Mouse (Mus musculus) embryonic fibroblast, embryonic 13.5 days (primary cell): ENCODE results near the gene B230104I21Rik. TPM values are rescaled to one million over a fixed set of nuclear protein-coding genes. Genes with fewer than 3 reads are reported as not detected.

ENCODE experiments used
- H3K27ac ChIP-seq: 2 replicates; pipeline ENCODE4 v1.5.1; 2012; ENCODE audit warnings: low read length, control low read depth, inconsistent platforms; ENCODE audit not compliant: insufficient read depth
- H3K4me1 ChIP-seq: 2 replicates; pipeline ENCODE4 v1.6.1; 2011; ENCODE audit warnings: low read length; ENCODE audit not compliant: control insufficient read depth, insufficient read depth
- H3K4me3 ChIP-seq: 2 replicates; pipeline ENCODE4 v1.5.1; 2011; ENCODE audit warnings: mild to moderate bottlenecking, control low read depth, low read length; ENCODE audit not compliant: insufficient read depth
- CTCF ChIP-seq: IDR thresholded peaks from 2 replicates; pipeline ENCODE4 v1.5.1; 2011; ENCODE audit warnings: mild to moderate bottlenecking, control low read depth, low read length, moderate library complexity, borderline replicate concordance; ENCODE audit not compliant: insufficient read depth
- POLR2A ChIP-seq: IDR thresholded peaks from 2 replicates; pipeline ENCODE4 v1.6.1; 2011; ENCODE audit warnings: low read depth, mild to moderate bottlenecking, control low read depth, low read length, moderate library complexity
- polyA plus RNA-seq: library from polyadenylated mRNA; stranded (reverse); fragments of >200 nt; gene quantifications from 2 replicates; pipeline ENCODE4 v1.2.4, GENCODE M21; 2011; ENCODE audit warnings: low read depth; ENCODE audit not compliant: missing spikeins, insufficient read length

B230104I21Rik gene
- polyA plus RNA-seq, 1 experiment, result not detected

DNA sequence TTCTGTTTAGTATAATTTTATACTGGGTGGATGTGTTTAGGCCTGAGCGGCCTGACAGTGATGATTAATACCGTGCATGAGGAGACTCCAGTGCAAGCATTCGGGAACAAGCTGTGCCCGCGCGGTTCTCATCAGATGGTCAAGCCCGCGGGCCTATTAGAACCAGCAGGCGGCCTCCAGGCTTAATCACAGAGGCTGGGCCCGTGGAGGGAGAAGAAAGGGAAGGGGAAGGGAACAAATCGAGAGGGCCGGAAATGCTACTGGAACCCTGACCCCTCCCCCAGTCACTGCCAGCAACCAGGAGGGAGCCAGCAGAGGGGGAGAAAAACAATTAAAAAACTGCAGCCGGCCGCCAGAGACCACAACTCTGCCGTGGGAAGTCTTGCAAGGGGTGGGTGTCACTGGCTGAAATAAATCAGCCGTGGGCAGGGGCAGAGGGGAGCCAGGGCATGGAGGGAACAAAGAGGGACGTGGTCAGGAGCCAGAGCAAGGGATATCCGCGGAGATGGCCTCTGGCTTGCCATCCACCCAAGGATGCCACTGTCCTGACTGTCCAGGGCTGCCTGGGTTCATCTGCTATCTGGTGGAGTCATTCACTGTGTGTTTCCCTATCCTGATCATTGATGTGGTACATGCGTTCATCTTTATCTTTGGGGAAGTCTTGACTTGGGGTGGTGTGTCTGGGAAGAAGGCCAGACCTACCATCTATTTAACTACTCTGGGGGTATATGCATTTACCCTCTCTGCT is 54.6 kb downstream of the B230104I21Rik start:
- H3K4me1 ChIP-seq, result no peaks in the 10 kb centered on the region; the same call in 1 of the 2 replicates
- no peak for TF ChIP-seq POLR2A
- no peak for TF ChIP-seq CTCF
- no peak overlapping the region for H3K27ac ChIP-seq
- no peak overlapping the region for H3K4me3 ChIP-seq

DNA sequence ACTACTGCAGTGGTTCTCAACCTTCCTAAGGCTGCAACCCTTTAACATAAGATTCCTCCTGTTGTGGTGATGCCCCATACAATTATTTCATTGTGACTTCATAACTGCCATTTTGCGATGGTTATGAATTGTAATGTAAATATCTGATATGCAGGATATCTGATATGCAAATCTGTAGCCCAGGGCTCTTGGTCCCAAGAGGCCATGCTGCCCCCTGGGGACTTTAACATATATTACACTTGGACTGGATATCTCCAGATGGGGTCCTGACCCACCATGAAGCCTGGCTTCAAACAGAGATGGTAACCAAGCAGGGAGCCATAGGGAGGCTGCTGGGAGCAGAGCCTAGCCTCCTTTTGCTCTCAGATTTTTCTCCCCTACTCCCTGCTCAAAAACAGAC is 56.7 kb downstream of the B230104I21Rik start:
- TF ChIP-seq CTCF, result no peak
- H3K4me1 ChIP-seq, result no peaks in the 10 kb centered on the region
- no peak overlapping the region for H3K4me3 ChIP-seq
- no peak overlapping the region for H3K27ac ChIP-seq

DNA sequence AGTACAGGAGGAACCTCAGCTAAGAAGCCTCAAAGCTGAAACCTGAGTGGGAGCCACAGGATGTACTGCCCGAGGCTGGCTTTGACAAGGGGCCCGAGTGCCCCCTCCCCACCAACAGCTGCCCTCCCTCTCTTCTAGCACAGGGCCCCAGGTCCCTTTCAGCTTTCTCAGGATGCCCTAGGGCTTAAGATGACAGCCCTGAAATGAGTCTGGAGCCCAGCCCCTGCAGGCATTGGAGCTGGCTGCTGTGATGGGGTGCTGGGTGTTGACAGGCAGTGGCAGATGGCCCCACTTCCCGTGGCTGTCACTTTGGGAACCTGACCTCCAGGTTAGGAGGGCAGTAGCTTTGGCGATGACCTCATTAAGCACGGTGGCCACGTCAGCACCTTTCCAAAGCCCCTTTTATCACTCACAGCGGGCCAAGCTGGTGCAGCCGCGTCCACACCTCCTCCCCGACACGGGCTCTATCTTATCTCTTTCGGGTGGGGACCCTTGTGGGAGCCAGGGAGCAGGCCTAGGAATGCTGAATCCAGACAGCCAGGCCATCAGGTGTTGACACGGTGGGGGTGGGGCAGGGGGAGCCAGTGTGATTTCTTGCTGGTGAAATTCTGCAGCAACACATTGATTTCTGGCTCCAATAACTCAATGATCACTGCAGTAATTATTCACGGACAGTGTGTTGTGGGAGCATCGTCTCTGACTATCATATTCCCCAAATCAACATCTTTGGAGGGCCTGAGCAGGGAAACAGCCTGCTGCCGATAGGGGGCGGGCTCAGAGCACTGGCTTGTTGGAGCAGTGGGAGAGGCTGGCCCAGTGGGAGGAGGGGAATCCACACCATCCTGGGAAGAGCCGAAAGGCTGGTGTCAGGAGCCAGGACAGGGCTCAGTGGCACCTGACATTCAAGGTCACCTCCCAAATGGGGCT is 57.5 kb downstream of the B230104I21Rik start:
- no peaks in the 10 kb centered on the region for H3K4me1 ChIP-seq
- no peak for TF ChIP-seq CTCF
- TF ChIP-seq POLR2A, result no peak

DNA sequence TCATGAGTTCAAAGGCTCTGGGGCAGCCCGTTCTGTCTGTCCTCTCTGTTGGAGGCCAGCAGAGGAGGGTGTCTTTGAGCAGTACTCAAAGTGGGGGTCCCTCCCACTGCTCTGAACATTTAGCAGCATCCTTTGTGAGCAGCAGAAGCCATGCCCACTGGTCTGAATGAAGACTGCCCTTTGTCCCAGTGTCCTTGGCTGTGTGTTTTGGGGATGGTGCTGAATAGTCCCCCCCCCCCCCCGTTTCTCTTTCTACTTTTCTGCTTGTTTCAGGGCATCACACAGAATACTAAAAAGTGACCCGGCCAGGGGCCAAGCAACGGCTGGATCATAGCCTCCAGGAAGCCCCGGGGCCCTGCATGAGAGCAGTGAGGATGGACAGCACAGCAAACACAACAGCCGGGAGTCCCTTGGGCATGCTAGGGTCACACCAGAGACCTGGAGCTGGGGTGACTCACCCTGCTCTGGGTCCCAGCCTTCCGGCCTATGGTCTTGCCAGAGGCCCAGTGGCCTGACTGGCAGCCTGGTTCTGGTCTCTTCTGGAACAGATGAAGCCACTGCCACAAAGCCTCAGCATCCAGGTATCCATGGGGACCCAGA is 58.3 kb downstream of the B230104I21Rik start:
- Histone ChIP-seq H3K4me3 (no peak overlapping the region), H3K4me1 (no peaks in the 10 kb centered on the region), H3K27ac (no peak overlapping the region)
- TF ChIP-seq CTCF, result no peak
- TF ChIP-seq POLR2A, result no peak

More for the DNA sequence above, 57.5 kb downstream of the B230104I21Rik start:
- H3K27ac ChIP-seq, result no peak overlapping the region
- no peak overlapping the region for H3K4me3 ChIP-seq

DNA sequence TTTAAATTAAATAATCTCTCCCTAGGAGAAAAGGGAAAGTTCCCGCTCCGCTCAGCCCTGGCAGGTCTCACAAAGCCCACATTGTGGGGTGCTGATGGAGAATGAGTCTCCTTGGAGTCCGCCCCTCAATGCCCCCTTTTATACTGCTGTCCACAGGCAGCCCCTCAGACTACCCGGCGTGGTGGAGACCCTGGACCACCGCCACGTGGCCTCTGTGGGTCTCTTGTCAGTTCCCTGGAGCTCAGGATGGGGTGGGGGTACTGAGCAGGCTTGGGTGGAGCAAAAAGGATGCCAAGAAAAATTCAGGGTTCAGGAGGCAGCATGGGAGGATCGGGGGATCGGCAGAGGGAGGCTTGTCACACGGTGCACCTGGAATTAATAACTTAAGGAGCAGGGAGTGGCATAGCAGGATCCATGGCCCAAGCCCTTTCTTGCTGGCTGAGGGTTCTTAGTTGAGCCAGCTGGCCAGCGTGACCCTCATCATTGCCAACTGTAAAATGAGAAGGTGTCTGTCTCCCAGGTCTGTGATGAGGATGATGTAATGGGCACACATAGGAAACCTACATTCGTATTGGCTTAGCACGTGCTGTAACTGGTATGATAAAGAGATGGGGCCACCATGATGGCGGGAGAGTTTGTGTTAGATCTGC is 60.9 kb downstream of the B230104I21Rik start:
- no peak overlapping the region for H3K4me3 ChIP-seq
- no peak for TF ChIP-seq POLR2A
- no peak for TF ChIP-seq CTCF
- H3K4me1 ChIP-seq, result no peaks in the 10 kb centered on the region
- H3K27ac ChIP-seq, result no peak overlapping the region

Other genes with a start within 250 kb of the B230104I21Rik start
- not detected in 2 replicates for gene Trp73, start 195.9 kb upstream of the B230104I21Rik start, polyA plus RNA-seq
- gene Wrap73, start 193.8 kb upstream of the B230104I21Rik start, polyA plus RNA-seq, result 9.9 and 13.0 TPM in 2 replicates
- 85.8 and 86.3 TPM in 2 replicates for gene Tprgl, start 175.5 kb upstream of the B230104I21Rik start, polyA plus RNA-seq
- gene Megf6, start 165.4 kb upstream of the B230104I21Rik start, polyA plus RNA-seq, result 2.3 and 22.7 TPM in 2 replicates
- gene Arhgef16, start 34.5 kb upstream of the B230104I21Rik start, polyA plus RNA-seq, result 0.32 TPM in 1 of 2 replicates, not detected in the other